ENCODE assay signal across 19 mouse cellular contexts in genomic region chr11:79915696-79916349, GRCm38 (mm10). TPM values are rescaled to one million over a fixed set of nuclear protein-coding genes. Genes with fewer than 3 reads are reported as not detected.
DNase-seq lines count a peak whose midpoint lies in the region; ATAC-seq and TF ChIP-seq lines count a peak whose summit lies in the region.
"Had no signal": no experiment of that assay in that cellular context is flagged by ENCODE, and none has a peak within 500 bp of the region (broad histone marks: within the 10 kb centered on the region; RNA-seq: fewer than 3 reads in every experiment).

No protein-coding gene starts in this region.

- no peaks in the 10 kb centered on the region for H3K27me3 ChIP-seq in forebrain, postnatal 0 days (ENCODE audit: insufficient read depth, low read length)
- no peaks in the 10 kb centered on the region for H3K27me3 ChIP-seq in forebrain, embryonic 13.5 days
- no peaks in the 10 kb centered on the region for H3K27me3 ChIP-seq in lung, postnatal 0 days (replicated peaks; ENCODE audit: insufficient read depth, low read length)
- no peaks in the 10 kb centered on the region for H3K27me3 ChIP-seq in kidney, embryonic 16.5 days (ENCODE audit: insufficient read depth, low read length)
- H3K27me3 ChIP-seq: embryonic facial prominence, embryonic 12.5 days; neural tube, embryonic 13.5 days had no signal

- 20% methylated on average over 9 of the region's 9 CpGs for WGBS in forebrain, postnatal 0 days
- 34% methylated on average over 9 of the region's 9 CpGs for WGBS in forebrain, embryonic 13.5 days
- 47% methylated on average over 9 of the region's 9 CpGs for WGBS in lung, postnatal 0 days
- WGBS in kidney, embryonic 16.5 days, result 79% methylated on average over 9 of the region's 9 CpGs

- H3K9ac ChIP-seq in forebrain, postnatal 0 days, result no peak overlapping the region
- no peak overlapping the region for H3K9ac ChIP-seq in forebrain, embryonic 13.5 days
- no peak overlapping the region for H3K9ac ChIP-seq in lung, postnatal 0 days (replicated peaks; ENCODE audit: low read depth)
- no peak overlapping the region for H3K9ac ChIP-seq in kidney, embryonic 16.5 days (replicated peaks; ENCODE audit: low read length)
- H3K9ac ChIP-seq: embryonic facial prominence, embryonic 12.5 days; liver, postnatal 0 days; neural tube, embryonic 13.5 days had no signal

- TF ChIP-seq EP300 in lung, postnatal 0 days (IDR thresholded peaks at IDR 0.05), result no peak

- H3K4me2 ChIP-seq in forebrain, postnatal 0 days (ENCODE audit: low read depth), result no peak overlapping the region
- no peak overlapping the region for H3K4me2 ChIP-seq in forebrain, embryonic 13.5 days
- no peak overlapping the region for H3K4me2 ChIP-seq in lung, postnatal 0 days (replicated peaks; ENCODE audit: low read depth, low read length)
- no peak overlapping the region for H3K4me2 ChIP-seq in kidney, embryonic 16.5 days (replicated peaks; ENCODE audit: low read depth, low read length)
- H3K4me2 ChIP-seq: embryonic facial prominence, embryonic 12.5 days; neural tube, embryonic 13.5 days had no signal

- H3K9me3 ChIP-seq in forebrain, postnatal 0 days (ENCODE audit: low read length), result no peaks in the 10 kb centered on the region
- no peaks in the 10 kb centered on the region for H3K9me3 ChIP-seq in forebrain, embryonic 13.5 days (replicated peaks)
- no peaks in the 10 kb centered on the region for H3K9me3 ChIP-seq in lung, postnatal 0 days (ENCODE audit: low read length)
- H3K9me3 ChIP-seq in kidney, embryonic 16.5 days (ENCODE audit: low read length), result no peaks in the 10 kb centered on the region
- H3K9me3 ChIP-seq: embryonic facial prominence, embryonic 12.5 days; limb, embryonic 10.5 days; megakaryocyte, embryonic 14.5 days; neural tube, embryonic 13.5 days had no signal

- no peak overlapping the region for H3K27ac ChIP-seq in forebrain, postnatal 0 days (ENCODE audit: low read depth, low read length)
- H3K27ac ChIP-seq in forebrain, embryonic 13.5 days, result no peak overlapping the region
- no peak overlapping the region for H3K27ac ChIP-seq in lung, postnatal 0 days (ENCODE audit: low read length)
- no peak overlapping the region for H3K27ac ChIP-seq in kidney, embryonic 16.5 days (ENCODE audit: low read length)
- H3K27ac ChIP-seq: embryonic facial prominence, embryonic 12.5 days; limb, embryonic 10.5 days; neural tube, embryonic 13.5 days had no signal

- DNase-seq in forebrain, postnatal 0 days, result peak; percentile 21
- no peak for DNase-seq in lung, postnatal 0 days (ENCODE audit: low spot score)
- DNase-seq in lung, postnatal 14 days, result no peak
- DNase-seq in Muller cell, postnatal 12 days (ENCODE audit: inconsistent ontology term), result peak; percentile 13
- peak; percentile 54 for DNase-seq in lung, postnatal 10 days
- DNase-seq: cerebellum, adult 2 months; heart, adult 18-20 months; heart, postnatal 36 days; kidney, adult 8-10 months; kidney, postnatal 25 days; liver, postnatal 0 days; thymus, postnatal 14 days had no signal

- no peak for ATAC-seq in forebrain, postnatal 0 days
- no peak for ATAC-seq in forebrain, embryonic 13.5 days
- peak; percentile 29; the same call in 1 of the 2 replicates for ATAC-seq in lung, postnatal 0 days
- no peak for ATAC-seq in kidney, embryonic 16.5 days (ENCODE audit: low FRiP score, low TSS enrichment)
- ATAC-seq: liver, postnatal 0 days had no signal

- H3K4me3 ChIP-seq in forebrain, postnatal 0 days (ENCODE audit: low read depth, low read length), result no peak overlapping the region
- no peak overlapping the region for H3K4me3 ChIP-seq in forebrain, embryonic 13.5 days
- H3K4me3 ChIP-seq in lung, postnatal 0 days (ENCODE audit: low read depth, low read length), result no peak overlapping the region
- no peak overlapping the region for H3K4me3 ChIP-seq in kidney, embryonic 16.5 days (ENCODE audit: low read length)
- H3K4me3 ChIP-seq: embryonic facial prominence, embryonic 12.5 days; erythroblast, embryonic 14.5 days; limb, embryonic 10.5 days; megakaryocyte, embryonic 14.5 days; neural tube, embryonic 13.5 days had no signal

- H3K4me1 ChIP-seq in forebrain, postnatal 0 days (ENCODE audit: insufficient read depth), result no peaks in the 10 kb centered on the region
- peaks cover 11% of the 10 kb centered on the region for H3K4me1 ChIP-seq in forebrain, embryonic 13.5 days
- H3K4me1 ChIP-seq in lung, postnatal 0 days (ENCODE audit: insufficient read depth, low read depth, low read length), result 0 out of 2 replicates have a peak, but pooled peaks cover 4% of the 10 kb centered on the region
- peaks cover 8% of the 10 kb centered on the region; the same call in 1 of the 2 replicates for H3K4me1 ChIP-seq in kidney, embryonic 16.5 days (ENCODE audit: insufficient read depth, low read length)
- H3K4me1 ChIP-seq: embryonic facial prominence, embryonic 12.5 days had no signal

- no peaks in the 10 kb centered on the region for H3K36me3 ChIP-seq in forebrain, postnatal 0 days (ENCODE audit: insufficient read depth)
- no peaks in the 10 kb centered on the region for H3K36me3 ChIP-seq in forebrain, embryonic 13.5 days (ENCODE audit: poor library complexity, severe bottlenecking)
- H3K36me3 ChIP-seq in lung, postnatal 0 days (ENCODE audit: insufficient read depth, low read length), result no peaks in the 10 kb centered on the region
- H3K36me3 ChIP-seq in kidney, embryonic 16.5 days (ENCODE audit: insufficient read depth, low read length), result no peaks in the 10 kb centered on the region
- H3K36me3 ChIP-seq: embryonic facial prominence, embryonic 12.5 days; limb, embryonic 10.5 days; neural tube, embryonic 13.5 days had no signal

- no peak for TF ChIP-seq CTCF in forebrain, postnatal 0 days (IDR thresholded peaks at IDR 0.05; ENCODE audit: low read depth)
- 0 out of 2 replicates have a peak, but pooled peaks have one; percentile 4 for TF ChIP-seq CTCF in lung, postnatal 0 days (IDR thresholded peaks at IDR 0.05)

RNA-seq across cellular contexts. Expression of gene Utp6, which starts 46.4 kb away (rescaled TPM):
- total RNA-seq in forebrain, postnatal 0 days (2014; rRNA removed), result 30.7 and 37.5 TPM in 2 replicates
- 18.5 and 29.4 TPM in 2 replicates for polyA plus RNA-seq in forebrain, postnatal 0 days (2015; fragmentation: Nextera tagmentation; extraction: Ambion mirVana)
- polyA plus RNA-seq in forebrain, embryonic 13.5 days (2015; fragmentation: Nextera tagmentation; extraction: Ambion mirVana), result 58.1 and 62.3 TPM in 2 replicates
- polyA plus RNA-seq in lung, postnatal 0 days (2015; fragmentation: Nextera tagmentation; extraction: Ambion mirVana), result 14.9 and 21.5 TPM in 2 replicates
- 48.7 and 49.7 TPM in 2 replicates for polyA plus RNA-seq in kidney, embryonic 16.5 days (2015; fragmentation: Nextera tagmentation; extraction: Ambion mirVana)

Comparison
In these comparisons a context has a peak if more than half of its experiments do, and no peak if none do; other contexts are left out.
1. DNase-seq: peak in forebrain, postnatal 0 days (single experiment), Muller cell, postnatal 12 days (single experiment) and lung, postnatal 10 days (single experiment); none in lung, postnatal 0 days (single experiment) and lung, postnatal 14 days (single experiment).